Mouse (Mus musculus) kidney, adult 2 months (tissue): Measurements from ENCODE around the gene Cd93. TPM values are rescaled to one million over a fixed set of nuclear protein-coding genes. Genes with fewer than 3 reads are reported as not detected.
A peak's percentile ranks its signal among the peaks of the same experiment; 100 is the strongest.

ENCODE experiments used
- DNase-seq: peaks from one replicate; pipeline ENCODE4 v3.0.0; 2021
- H3K27ac ChIP-seq: fragments of 200-500 bp; 2 replicates; pipeline ENCODE4 v1.5.1; 2012; ENCODE audit warnings: low read depth, low read length, control low read depth, inconsistent platforms; ENCODE audit not compliant: insufficient read depth
- H3K27me3 ChIP-seq: fragments of 200-500 bp; replicated peaks from 2 replicates; pipeline ENCODE4 v1.6.1; 2012; ENCODE audit warnings: mild to moderate bottlenecking, moderate library complexity, low read length, inconsistent platforms; ENCODE audit not compliant: control insufficient read depth, insufficient read depth
- H3K36me3 ChIP-seq: fragments of 200-500 bp; 2 replicates; pipeline ENCODE4 v1.6.1; 2012; ENCODE audit warnings: mild to moderate bottlenecking, moderate library complexity, low read length, inconsistent platforms; ENCODE audit not compliant: control insufficient read depth, insufficient read depth
- H3K4me1 ChIP-seq: fragments of 200-500 bp; 2 replicates; pipeline ENCODE4 v1.6.1; 2011; ENCODE audit warnings: low read length; ENCODE audit not compliant: control insufficient read depth, insufficient read depth
- H3K4me3 ChIP-seq: fragments of 200-500 bp; 2 replicates; pipeline ENCODE4 v1.5.1; 2011; ENCODE audit warnings: mild to moderate bottlenecking, low read depth, low read length, control low read depth; ENCODE audit not compliant: insufficient read depth
- CTCF ChIP-seq: fragments of 200-500 bp; conservative IDR thresholded peaks from 2 replicates; pipeline ENCODE4 v1.5.1; 2011; ENCODE audit warnings: low read depth, mild to moderate bottlenecking, control low read depth, low read length, moderate library complexity, mixed read lengths; ENCODE audit not compliant: insufficient read depth, insufficient read length
- POLR2A ChIP-seq: fragments of 200-500 bp; IDR thresholded peaks from one replicate; pipeline ENCODE4 v1.6.1; 2011; ENCODE audit warnings: low read depth, low read length, control low read depth
- WGBS: fragments of 180-500 bp; shearing (Covaris S2); methylation state at CpG from one replicate; pipeline ENCODE4 v1.1.7; 2018; 5-methylcytosine and 5-hydroxymethylcytosine counted together
- polyA plus RNA-seq: library from polyadenylated mRNA; depleted of rRNA; stranded (reverse); fragments of >200 nt; gene quantifications from 2 replicates; pipeline ENCODE4 v1.2.3, GENCODE M21; 2012; rRNA removed

Cd93 gene
- 8.6 and 10.3 TPM in 2 replicates for polyA plus RNA-seq

DNA sequence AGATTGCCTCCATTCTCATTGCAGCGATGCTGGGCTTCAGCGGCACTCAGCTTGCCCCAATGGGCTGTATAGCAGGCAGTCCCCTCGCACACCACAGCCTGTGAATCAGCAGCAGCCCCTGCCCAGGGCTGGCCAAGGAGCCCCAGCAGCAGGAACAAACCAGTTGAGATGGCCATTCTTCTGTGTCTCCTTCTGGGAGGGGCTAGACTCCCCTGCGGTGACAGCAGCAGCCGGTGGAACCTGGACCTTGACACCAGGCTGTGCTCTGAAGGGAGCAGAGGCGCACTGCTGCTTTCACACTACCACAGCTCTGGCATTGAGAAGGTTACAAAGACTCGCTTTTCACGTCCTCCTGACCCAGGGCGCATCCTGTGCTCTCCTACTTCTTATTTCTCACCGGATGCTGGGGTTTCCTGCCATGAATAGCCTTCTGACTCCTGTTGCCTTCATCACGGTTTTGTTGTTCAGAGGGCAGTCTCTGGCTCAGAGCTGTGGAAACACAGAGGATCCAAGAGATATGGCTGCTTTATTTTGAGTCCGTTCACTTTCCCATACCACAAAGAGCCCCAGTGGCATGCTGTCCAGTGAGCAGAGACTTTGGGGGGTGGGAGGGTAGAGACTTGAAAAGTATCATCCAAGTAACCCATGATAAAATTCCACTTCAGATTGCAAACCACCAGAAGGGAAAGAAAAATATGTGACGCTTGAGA lies at the start of gene Cd93:
Gene Cd93, minus strand, starts transcription at position 315 of the 710 bp plus-strand sequence.
- DNase-seq, result peak; percentile 86
- H3K4me3 ChIP-seq, result peak within 1 kb of the TSS; percentile 74
- H3K36me3 ChIP-seq, result no peaks in the 10 kb centered on the region
- peak within 1 kb of the TSS; percentile 90 for H3K27ac ChIP-seq
- no peaks in the 10 kb centered on the region for H3K27me3 ChIP-seq
- 34% methylated on average over 13 of the region's 13 CpGs for WGBS
- no peak for TF ChIP-seq POLR2A
- no peak for TF ChIP-seq CTCF
- no peaks in the 10 kb centered on the region for H3K4me1 ChIP-seq

DNA sequence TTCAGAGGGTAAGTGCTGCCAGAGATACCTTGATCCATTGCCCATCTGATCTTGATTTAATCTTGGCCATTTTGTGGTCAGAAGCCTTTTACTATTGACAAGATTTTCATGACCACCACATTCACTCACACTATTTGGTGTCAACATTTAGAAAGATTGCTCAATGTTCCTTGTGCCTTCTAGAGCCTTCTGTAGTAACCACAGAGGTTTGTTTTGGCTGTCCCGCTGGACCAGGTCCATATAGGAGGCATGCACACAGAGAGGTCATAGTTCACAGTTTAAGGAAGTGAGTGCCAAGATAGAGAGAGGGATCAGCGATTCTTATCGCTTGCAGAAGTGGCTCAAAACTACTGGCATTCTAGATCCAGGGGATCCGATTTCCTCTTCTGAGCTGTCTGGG lies 48.7 kb upstream of the Cd93 start:
- Histone ChIP-seq H3K36me3 (no peaks in the 10 kb centered on the region), H3K27me3 (no peaks in the 10 kb centered on the region), H3K27ac (no peak overlapping the region), H3K4me1 (peaks cover 8% of the 10 kb centered on the region; the same call in 1 of the 2 replicates), H3K4me3 (no peak overlapping the region)
- DNase-seq, result peak; percentile 60
- no peak for TF ChIP-seq CTCF
- TF ChIP-seq POLR2A, result no peak
- 32% methylated on average over 4 of the region's 4 CpGs for WGBS

DNA sequence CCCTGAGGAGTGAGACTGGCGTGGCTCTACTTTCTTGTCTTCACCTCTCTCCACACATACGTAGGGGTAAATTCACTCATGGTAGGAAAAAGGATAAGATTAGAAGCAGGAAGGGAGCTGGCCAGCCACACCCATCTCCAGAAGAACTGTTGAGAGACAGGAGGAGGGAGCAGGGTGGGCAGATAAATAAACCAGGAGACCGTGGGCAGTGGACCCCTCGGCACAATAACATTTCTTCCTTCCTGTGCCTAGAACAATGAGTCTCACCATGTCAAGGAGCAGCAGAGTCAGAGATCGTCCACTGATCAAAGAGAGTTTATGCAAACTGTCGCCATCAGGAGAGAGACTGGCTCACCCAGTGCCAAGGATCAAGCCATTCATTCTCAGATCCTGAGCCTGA lies 46.8 kb upstream of the Cd93 start:
- Histone ChIP-seq H3K36me3 (no peaks in the 10 kb centered on the region), H3K4me3 (no peak overlapping the region), H3K4me1 (peaks cover 5% of the 10 kb centered on the region; the same call in 1 of the 2 replicates), H3K27ac (no peak overlapping the region), H3K27me3 (no peaks in the 10 kb centered on the region)
- 40% methylated on average over 6 of the region's 6 CpGs for WGBS
- TF ChIP-seq POLR2A (no peak), CTCF (no peak)
- DNase-seq, result no peak

DNA sequence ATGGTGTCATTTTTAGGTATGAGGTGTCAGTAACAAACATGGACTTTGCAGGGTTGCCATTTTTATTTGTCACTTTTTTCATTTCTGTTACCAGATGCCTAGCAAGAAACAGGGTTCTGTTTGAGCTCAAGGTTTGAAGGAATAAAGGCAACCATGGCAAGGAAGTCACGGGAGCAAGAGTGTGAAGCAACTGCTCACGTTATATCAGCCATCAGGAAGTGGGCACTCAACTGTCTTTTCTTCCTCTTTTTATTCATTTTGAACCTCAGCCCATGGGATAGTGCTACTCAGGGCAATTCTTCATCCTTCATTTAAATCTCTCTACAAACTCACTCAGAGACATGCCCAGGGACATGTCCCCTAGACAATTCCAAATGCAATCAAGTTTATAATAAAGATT lies 45.5 kb upstream of the Cd93 start:
- WGBS, result 81% methylated on average over 2 of the region's 2 CpGs
- Histone ChIP-seq H3K36me3 (no peaks in the 10 kb centered on the region), H3K4me3 (no peak overlapping the region), H3K4me1 (peaks cover 5% of the 10 kb centered on the region; the same call in 1 of the 2 replicates), H3K27ac (no peak overlapping the region), H3K27me3 (no peaks in the 10 kb centered on the region)
- no peak for TF ChIP-seq CTCF
- no peak for DNase-seq

DNA sequence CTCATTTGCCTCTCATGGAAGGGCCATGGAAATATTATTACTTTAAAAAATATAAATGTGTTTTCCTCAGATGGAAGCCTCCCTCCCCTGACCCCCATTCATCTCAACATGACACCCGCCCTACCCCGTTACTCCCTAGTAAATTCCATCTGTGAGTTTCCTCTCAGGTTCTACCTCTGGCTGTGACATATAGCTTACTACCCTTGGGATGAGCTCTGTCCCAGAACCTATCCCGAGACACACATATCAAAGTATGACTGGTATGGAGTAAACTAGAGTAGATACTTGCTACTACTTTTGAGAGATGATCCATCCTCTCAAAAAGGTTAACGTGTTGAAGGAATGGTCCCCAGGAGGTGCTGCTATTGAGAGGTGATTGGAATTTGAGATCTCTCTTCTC lies 42.2 kb upstream of the Cd93 start:
- Histone ChIP-seq H3K27me3 (no peaks in the 10 kb centered on the region), H3K36me3 (no peaks in the 10 kb centered on the region), H3K4me1 (no peaks in the 10 kb centered on the region; the same call in 1 of the 2 replicates), H3K27ac (no peak overlapping the region), H3K4me3 (no peak overlapping the region)
- 90% methylated on average over 4 of the region's 4 CpGs for WGBS
- TF ChIP-seq CTCF (no peak), POLR2A (no peak)
- no peak for DNase-seq

DNA sequence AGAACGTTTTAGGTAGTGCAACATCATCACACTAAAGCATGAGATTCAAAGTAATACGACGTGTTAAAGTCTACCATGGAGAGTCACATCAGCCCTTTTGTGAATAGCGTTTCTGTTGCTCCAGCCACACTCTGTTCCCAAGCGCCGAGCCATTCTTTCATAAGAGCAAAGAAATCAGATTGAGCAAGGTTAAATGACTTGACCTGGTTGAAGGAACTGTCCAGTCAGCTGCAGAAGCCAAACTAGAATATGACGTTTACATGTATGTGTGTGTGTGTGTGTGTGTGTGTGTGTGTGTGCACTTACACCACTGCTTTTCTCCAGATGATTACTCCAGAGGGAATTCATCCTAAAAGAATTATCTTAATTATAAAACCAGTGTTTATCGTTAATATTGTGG lies 37.0 kb upstream of the Cd93 start:
- H3K36me3 ChIP-seq, result no peaks in the 10 kb centered on the region
- no peak overlapping the region for H3K4me3 ChIP-seq
- no peaks in the 10 kb centered on the region for H3K4me1 ChIP-seq
- 87% methylated on average over 8 of the region's 8 CpGs for WGBS
- no peak for TF ChIP-seq CTCF
- TF ChIP-seq POLR2A, result no peak
- DNase-seq, result no peak
- no peaks in the 10 kb centered on the region for H3K27me3 ChIP-seq
- no peak overlapping the region for H3K27ac ChIP-seq

DNA sequence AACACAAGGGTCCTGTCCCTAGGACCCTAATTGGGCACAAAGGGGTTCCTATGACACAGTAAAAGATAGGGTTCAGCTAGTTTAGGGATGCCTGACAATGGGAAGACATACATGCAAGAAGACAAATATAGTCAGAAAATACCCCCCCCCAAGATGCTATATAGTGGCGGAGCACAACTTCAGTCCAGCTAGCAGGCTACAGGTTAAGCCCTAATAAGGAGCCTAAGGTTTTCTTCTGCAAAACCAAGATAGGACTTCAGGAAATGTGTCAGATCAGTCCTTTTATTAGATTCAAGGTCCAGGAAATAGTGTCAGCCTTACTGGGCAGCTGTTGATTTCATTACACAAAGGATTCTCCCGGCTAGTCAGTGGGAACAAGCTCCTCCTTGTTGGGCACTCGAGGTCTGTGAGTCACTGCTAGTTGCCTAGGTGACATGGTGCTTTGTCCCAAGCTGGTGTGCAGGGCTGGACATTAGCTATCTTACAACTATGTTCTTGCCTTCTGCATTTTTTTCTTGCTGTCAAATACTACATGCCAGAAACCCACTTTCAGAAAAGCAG lies 34.9 kb upstream of the Cd93 start:
- no peak for TF ChIP-seq POLR2A
- TF ChIP-seq CTCF, result no peak
- no peaks in the 10 kb centered on the region for H3K36me3 ChIP-seq
- WGBS, result 30% methylated on average over 3 of the region's 3 CpGs
- H3K27ac ChIP-seq, result peak overlapping the region; percentile 50; the same call in 1 of the 2 replicates
- H3K4me3 ChIP-seq, result no peak overlapping the region
- H3K4me1 ChIP-seq, result no peaks in the 10 kb centered on the region
- H3K27me3 ChIP-seq, result no peaks in the 10 kb centered on the region
- DNase-seq, result peak; percentile 82

DNA sequence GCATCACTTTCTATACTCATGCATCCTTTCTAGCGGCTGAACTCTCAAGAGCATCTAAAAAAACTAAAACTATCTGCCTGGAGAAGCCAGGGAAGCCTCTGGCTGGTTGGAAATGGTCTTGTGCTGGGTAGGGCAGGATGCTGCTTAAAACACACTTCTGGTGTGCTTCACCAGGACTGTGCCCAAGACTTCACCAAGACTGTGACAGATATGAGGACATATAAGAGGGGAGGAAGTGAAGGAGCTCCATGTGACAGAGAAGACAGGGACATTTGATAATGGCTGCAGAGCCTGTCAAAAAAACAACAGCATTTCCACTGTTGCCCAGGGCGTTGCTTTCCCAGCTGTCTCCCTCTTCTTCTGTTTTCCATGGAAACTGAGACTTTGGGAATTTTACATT lies 34.0 kb upstream of the Cd93 start:
- Histone ChIP-seq H3K27ac (no peak overlapping the region), H3K4me3 (no peak overlapping the region)

More for the DNA sequence above, 34.0 kb upstream of the Cd93 start:
- no peak for TF ChIP-seq POLR2A
- no peak for TF ChIP-seq CTCF
- Histone ChIP-seq H3K36me3 (no peaks in the 10 kb centered on the region), H3K4me1 (no peaks in the 10 kb centered on the region), H3K27me3 (no peaks in the 10 kb centered on the region)
- DNase-seq, result no peak
- WGBS, result 76% methylated on average over 2 of the region's 2 CpGs
